Mouse (Mus musculus) kidney, adult 11 months (tissue): Measurements from ENCODE around the gene Tubb2a.
"Not testable (repeated sequence)": the region's sequence is repeated elsewhere in the genome, so short reads cannot be mapped to it uniquely, and the experiment has no call there.

Experiments
- DNase-seq: peaks from one replicate; pipeline ENCODE4 v3.0.0; 2022

The Tubb2a gene

DNA sequence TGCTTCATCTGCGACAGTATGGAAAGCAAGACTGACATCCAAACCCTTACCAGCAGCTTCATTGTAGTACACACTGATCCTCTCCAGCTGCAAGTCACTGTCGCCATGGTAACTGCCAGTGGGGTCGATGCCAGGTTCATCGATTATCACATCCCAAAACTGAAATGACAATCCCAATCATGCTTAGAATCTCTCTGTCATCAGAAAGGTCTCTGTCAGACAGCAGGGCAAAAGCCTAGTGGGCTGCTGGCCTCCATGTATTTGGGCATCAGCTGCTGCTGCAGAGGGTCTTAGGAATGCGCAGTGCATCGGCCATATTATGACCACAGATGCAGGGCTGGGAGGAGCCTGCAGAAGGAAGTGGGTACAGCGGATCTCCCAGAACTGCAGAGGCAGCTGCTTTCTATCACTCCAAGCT, 11.1 kb upstream of the Tubb2a start:
- DNase-seq, result no peak

DNA sequence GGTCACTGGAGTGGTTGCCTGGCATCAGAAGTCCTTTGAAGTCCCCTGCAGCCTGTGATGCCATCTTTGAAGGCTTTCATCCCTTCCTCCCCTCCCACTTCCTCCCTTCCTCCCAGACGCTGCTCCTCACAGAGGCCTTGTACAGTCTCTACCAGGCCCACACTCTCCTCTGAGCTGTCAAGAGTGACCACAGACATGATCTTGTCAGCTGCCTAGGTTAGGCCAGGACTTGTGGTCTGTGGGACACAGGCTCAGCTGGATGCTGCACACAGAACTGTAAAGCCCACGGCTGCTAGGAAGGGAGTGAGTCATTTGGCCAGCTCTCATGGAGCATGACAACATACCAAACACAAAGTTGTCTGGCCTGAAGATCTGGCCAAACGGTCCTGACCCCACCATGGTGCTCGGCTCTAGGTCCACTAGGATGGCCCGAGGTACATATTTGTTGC, 10.4 kb upstream of the Tubb2a start:
- DNase-seq, result not testable (repeated sequence)

DNA sequence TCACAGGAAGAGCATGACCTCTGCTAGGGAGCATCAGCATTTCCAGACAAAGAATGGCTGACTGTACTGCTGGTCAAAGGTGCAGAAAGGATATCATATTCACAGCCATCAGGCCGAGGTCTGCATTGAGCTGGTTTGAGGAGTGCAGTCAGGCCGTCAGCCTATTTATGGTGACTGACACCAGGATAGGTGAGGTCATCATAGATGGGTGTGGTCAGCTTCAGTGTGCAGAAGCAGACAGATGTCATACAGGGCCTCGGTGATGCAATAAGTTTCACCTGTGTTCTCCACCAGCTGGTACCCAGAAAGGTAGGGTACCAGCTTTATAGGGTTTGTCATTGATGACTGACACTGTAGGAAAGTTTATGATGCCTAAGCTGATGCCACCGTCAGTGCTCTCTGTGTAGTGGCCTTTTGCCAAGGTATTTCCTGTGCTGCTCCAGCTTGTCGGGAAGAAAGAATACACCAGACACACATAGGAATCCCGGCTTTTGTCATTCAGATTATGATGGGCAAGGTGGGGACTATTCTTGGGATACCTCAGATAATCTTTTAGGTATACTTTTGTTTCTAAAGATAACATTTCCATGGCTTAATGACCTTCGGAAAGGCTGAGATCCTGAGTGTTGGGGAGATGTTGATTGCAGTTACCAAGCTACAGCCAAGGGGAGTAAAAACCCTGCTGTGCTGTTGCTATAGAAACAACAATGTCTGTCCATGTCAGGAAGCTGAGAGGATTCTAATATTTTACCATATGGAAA, 9.4 kb upstream of the Tubb2a start:
- DNase-seq, result no peak

DNA sequence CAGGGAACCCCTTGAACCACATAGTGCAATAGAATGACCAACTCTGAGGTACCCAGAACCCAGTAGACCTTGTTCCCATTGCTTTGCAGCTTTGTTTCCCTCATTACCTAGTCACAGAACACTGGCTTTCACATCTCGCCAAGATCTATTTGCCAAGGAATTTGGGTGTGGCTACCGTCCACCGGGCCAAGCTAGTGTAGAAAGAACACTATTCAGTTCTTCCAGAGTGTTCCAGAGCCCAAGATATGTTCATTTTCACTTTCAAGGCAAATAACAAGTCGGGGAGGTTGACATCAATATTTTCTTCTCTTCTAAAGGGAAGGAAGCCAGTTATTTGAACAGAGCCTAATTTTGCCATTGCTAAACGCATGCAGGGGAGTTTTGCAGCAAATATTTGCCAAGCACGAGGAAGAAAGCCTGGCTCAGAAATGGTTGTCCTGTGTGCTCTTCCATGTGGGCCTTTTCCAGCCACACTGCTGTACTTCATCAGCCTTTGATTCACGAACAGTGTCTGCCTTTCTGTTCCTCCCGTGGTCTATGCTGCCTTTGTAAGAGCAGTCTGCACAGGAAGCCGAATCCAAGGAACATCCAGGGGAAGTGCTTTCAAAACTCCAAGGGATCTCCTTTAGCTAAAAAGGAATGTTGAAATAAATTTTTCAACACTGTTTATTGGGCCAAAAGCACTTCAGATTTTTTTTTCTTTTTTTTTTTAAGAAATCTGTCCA, 6.4 kb upstream of the Tubb2a start:
- DNase-seq, result peak; percentile 50

DNA sequence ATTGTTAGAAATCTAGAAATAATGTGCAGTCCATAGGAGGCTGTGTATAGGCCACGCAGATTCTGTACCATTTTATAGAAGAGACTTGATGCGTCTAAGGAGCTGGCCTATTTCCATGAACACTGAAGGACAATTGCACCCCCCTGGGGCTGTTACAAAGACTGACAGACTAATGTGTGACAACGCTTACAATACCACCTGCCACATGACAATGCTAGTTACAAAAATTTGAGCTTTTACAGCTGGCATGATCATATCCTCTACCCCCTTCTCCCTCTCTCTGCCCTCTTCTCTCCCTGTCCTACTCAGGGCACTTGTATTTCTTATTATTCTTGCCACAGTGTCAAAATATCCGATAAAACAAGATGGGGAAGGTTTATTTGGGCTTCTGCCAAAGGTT, 4.1 kb upstream of the Tubb2a start:
- no peak for DNase-seq

DNA sequence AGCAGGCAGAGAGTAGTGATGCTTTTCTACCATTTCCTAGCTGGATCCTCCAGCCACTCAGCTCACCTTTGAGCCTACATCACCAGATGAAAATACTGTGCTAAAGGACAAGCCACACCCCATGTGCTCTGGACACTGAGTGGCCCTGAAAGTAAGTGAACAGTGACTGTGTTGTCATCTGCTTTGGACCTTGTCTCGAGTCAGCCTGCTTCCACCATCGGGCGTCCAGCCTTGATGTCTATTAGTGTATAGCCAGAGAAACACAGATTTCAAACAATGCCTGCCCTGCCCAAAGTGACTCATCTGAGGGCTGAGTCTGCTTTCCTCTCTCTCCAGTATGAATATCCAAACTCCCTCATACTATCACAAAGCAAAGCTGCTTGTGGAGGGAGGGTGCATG, 2.0 kb upstream of the Tubb2a start:
- DNase-seq, result no peak

DNA sequence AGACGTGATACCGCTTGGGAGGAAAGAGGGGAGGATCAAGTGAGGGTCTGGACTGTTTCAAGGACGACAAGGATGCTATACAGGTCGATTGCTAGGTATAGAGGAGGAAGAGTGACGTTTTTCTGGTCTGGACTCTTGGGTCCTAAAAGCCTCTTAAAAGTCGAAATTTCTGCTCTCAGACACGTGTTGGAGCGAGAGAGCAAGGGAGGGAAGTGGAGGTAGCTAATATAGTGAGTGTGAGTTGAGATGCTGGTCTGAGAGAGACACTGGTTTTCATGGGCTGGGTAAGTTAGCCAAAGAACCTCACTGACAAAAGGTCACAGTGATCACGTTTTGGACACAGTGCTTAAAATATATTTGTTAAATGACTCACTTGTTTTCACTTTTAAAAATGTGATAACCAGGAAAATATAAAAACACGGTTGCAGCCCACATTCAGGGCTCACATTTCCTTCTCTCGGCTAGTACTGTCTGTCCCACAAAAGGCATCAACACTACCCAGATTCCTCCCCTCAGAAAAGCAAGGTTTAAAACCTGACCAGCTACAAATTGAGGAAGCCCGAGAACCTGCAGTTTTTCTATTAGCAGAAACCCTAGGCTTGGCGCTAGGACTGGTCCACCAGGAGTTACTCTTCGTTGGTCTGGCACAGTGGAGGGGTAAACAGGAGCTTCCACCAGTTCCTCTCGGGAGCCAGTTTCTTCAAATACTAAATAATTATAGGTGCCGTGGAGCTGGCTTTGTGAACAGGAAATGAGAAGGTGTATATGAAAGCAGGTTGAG, 883 bp upstream of the Tubb2a start:
- no peak for DNase-seq

DNA sequence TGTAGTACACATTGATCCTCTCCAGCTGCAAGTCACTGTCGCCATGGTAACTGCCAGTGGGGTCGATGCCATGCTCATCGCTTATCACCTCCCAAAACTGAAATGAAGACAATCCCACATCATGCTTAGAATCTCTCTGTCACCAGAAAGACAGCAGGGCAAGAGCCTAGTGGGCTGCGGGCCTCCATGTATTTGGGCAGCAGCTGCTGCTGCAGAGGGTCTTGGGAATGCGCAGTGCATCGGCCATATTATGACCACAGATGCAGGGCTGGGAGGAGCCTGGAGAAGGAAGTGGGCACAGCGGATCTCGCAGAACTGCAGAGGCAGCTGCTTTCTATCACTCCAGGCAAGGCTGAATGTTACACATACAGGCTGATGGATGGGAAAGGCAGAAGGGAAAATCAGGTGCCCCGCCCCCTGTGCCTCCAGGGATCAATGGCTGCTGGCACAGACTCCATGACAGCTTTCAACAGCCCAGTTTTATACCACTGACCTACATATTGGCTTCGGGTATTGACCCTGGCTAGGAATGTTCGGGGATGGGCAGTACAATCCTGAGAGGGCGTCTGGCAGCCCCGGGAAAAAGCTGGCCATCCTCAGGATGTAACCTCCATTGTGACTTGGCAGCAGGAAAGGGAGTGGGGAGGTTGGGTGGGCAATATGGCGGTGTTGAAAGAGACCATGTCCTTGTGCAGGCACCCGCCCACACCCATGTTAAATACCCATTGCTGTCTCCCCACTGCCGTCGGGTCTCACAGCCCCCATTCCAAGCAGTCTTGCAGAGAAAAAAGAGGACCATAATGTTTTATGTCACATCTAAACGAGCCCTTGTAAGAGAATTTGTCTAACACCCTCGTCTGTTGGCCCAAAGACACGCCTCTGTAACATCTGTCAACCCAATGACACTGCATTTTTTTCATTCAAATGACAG, 981 bp downstream of the Tubb2a start:
- DNase-seq, result no peak

DNA sequence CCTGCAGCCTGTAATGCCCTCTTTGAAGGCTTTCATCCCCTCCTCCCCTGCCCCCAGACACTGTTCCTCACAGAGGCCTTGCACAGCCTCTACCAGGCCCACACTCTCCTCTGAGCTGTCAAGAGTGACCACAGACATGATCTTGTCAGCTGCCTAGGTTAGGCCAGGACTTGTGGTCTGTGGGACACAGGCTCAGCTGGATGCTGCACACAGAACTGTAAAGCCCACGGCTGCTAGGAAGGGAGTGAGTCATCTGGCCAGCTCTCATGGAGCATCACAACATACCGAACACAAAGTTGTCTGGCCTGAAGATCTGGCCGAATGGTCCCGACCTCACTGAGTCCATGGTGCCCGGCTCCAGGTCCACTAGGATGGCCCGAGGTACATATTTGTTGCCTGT, 1.9 kb downstream of the Tubb2a start:
- DNase-seq, result not testable (repeated sequence)

DNA sequence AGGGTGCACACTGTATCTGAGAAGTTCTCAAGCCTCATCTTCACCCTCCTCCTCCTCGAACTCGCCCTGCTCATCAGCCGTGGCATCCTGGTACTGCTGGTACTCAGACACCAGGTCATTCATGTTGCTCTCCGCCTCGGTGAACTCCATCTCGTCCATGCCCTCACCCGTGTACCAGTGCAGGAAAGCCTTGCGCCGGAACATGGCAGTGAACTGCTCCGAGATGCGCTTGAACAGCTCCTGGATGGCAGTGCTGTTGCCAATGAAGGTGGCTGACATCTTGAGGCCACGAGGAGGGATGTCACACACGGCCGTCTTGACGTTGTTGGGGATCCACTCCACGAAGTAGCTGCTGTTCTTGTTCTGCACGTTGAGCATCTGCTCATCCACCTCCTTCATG, 3.4 kb downstream of the Tubb2a start:
- not testable (repeated sequence) for DNase-seq

DNA sequence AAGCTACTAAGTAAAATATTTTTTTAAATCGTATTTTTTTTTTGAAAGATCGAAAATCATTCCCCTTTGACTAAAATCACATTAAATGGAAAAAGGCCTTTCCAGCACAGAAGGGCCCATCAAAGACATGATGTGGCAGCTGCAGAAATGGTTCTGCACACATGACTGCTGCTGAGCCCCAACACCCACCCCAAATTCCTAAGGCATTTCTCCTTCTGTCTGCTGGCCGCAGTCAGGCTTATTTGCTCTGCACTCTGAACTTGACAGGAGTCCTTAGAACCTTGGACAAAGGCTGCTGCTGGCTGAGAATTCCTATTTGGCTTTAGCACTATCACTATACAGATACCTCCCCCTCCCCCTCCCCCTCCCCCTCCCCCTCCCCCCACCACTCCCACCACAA, 5.0 kb downstream of the Tubb2a start:
- no peak for DNase-seq

DNA sequence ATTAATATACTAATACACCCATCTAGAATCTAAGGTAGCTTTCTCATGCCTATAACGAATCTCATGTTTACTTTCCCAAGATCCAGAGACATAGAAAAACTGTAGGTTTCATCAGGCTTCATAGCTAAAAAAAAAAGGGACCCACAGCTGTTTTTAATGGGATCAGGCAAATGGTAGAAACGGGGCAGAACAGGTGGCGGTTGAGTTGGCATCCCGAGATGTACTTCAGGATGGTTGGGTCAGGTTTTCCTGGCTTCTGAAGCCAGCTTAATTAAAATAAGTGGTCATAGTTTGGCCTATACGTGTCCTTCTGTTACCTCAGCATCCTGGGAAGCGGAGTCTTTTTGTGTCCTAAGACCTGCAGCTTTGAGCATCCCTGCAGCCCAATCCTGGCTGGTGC, 6.0 kb downstream of the Tubb2a start:
- DNase-seq, result no peak

DNA sequence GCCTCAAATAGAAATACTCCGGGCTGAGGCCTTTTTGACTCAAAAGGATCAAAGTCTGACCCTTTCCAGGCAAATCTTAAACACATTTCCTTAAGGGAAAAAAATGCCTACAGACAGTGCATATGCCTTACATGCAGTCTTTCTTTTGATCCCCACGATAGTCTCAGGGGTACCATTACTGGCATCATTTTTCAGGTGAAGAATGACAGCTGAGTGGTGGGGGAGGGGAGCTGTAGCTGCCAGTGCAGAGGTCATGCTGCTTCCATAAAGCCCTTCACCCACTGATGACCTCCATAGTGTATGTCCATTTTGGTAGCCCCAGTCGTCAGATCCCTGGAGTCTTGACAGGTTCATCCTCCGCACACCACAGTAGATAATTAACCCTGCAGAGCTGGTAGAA, 7.5 kb downstream of the Tubb2a start:
- DNase-seq, result no peak

DNA sequence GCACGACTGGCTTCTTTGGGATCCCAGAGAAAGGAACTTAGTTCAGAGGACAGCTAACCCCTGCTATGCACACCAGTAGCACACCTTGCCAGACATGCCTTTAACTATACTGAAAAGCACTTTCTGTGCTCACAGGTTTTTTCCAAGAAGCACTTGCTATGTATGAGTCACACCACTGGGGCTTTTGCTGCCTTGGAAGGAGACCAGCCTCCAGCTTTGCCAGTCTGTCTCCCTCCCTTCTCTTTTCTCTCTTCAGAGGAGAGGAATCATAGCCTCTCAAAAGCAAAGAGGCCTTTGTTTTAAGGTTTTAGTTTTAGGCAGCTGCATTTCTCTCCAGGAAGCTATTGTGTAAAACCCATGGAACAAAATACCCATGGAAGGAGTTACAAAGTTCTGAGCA, 11.5 kb downstream of the Tubb2a start:
- no peak for DNase-seq

DNA sequence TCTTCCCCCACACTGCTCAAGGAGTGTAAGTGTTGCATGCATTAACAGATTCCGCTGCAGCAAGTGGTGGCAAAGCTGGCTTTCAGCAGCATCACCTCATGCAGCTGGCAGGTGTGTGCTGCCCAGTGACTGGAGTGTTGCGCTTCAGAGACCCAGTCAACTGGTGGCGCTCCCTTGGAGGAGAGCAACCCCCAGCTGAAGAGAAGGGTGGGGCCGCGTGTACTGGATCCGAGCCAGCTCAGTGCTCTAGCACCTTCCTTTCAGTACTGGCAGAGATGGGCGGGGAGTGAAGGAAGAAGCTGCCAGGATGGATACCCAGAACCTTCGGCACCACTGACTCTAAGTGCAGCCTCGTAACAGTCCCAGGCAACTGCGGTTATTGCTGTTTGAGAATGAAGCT, 15.3 kb downstream of the Tubb2a start:
- DNase-seq, result no peak

DNA sequence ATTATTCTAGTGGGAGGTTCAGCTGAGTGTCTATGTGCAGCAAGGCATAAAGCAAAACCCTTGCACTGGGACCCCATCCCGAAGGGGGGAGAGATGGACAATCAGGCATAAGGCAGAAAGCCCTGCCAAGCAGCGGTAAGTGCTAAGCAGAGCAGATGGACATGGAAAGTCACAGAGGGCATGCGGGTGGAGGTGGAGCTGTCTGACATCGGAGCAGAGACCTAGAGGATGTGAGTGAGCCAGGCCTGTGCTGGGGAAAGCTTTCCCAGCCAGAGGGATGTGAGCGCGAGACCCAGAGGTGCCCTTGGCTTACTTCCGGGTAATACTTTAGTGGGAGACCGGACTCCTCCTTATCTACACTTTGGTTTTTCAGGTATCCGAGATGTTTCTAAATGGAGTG, 17.7 kb downstream of the Tubb2a start:
- DNase-seq, result no peak

DNA sequence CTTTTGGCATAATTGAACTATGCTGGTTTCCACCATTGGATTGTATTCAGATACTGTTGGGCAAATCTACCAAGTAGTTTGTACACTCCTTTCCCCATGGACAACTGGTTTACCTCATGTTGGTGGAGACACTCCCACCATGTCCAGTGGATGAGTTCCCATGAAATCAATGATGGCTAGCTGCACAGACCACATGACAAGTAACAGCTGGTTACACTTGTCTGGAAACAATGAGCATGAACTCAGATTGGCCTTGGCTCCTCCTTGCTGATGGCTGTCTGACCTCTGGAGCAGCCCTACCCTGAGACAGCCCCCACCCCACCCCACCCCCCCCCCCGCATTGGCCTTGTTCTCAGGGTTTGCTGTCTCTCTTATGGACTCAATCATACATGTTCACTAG, 20.6 kb downstream of the Tubb2a start:
- DNase-seq, result no peak

DNA sequence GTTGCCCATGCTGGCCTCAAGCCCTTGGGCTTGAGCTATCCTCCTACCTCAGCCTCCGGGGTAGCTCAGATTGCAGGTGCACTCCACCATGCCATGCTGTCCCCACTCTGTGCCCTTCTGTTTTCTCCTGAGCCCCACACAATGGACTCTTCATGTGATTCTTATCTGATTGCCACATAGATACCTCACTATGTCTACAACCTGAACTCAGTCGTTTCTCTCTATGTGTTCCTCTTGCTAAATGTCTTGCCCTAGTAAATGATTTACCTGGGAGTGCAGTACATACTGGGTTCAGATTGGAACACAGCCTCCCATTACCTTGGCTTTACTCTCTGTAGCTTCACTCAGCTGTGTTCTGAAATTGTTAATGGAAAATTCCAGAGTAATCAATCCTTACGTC, 22.8 kb downstream of the Tubb2a start:
- DNase-seq, result peak; percentile 24

DNA sequence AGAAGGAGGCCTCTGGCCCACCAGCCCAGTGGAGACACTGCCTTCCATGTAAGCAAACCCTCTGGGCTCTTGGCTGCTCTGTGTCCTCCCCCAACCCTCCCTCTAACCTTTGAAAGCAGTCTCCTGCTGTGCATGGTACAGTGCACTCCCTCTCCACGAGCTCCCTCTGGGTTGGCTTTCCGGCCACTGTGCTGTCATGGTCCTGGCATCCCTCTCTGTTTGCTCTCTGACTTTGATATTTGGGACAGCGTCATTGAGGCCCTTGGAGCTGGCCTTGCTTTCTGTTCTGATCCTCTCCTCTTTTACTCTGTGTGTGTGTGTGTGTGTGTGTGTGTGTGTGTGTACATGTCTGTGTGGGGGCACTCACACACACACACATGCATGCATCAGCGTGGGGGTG, 23.4 kb downstream of the Tubb2a start:
- no peak for DNase-seq

DNA sequence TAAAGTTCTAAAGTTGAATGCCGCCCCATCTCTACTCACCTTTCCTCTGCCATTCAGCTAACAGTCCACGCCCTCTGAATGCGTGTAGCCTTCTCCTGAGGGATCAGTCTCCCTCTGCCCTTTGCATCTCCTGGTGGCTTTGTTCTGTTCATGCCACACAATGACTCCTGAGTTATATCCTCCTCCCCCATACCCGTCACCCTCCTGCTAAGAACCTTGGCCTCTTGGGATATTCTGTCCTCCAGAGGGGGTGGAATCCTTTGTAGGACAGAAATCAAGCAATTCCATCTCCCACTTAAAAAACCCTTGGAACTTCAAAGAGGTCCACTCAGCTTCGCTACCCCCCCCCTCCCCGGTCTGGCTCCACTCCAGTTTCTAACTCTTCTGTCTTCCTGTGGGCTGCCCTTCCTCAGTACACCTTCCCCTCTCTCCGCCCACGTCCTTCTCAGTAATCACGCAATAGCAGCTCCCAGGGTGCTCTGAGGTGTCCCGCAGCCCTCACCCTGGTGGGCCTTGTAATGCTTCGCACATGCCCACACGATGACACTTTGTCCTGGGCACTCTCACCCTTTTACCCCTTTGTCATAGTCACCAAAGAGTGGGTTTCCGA, 24.0 kb downstream of the Tubb2a start:
- no peak for DNase-seq

DNA sequence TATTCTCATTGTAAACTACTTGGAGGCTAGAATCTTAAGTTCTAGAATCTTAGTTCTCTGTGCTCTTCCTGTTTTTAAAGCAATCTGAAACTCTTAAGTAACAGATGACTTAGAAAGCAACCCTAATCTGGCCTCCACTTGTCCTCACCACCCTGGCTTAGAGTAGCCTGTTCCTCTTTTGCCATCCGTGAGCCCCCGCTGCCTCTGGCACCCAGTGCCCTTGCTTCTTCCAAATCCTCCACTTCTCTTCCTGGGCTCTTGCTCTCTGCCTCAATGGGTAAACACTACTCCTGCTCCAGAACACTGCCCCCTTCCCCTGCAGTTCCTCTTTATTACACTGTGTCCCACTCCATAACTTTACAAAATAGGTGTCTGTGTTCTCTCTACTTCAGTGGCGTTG, 26.1 kb downstream of the Tubb2a start:
- DNase-seq, result no peak

DNA sequence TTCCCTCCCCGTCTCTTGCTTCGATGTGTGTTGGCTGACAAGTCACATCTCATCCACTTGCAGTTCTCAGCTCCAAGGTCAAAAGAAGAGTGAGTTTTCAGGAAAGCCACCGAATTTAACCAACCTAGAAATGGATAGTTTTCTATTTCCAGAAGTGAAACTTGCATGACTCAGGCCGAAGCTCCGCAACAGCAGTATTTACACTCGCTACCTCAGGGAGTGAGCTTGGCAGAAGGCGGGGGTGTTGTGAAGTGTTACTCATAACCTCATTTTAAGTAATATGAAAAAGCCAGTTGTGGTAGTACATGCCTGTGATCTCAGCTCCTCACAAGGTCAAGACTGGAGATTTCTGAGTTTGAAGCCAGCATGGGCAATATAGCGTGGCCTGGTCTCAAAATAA, 27.3 kb downstream of the Tubb2a start:
- DNase-seq, result no peak
